Mouse (Mus musculus) heart, postnatal 0 days (tissue): ENCODE results near the gene Nceh1. TPM values are rescaled to one million over a fixed set of nuclear protein-coding genes. Genes with fewer than 3 reads are reported as not detected.

ENCODE experiments used
- ATAC-seq: fragments of 200-750 bp; cut with Nextera tagmentation; 2 replicates; pipeline ENCODE4 v1.8.0; 2017; ENCODE audit warnings: low read depth, moderate number of reproducible peaks, moderate library complexity; ENCODE audit not compliant: insufficient read depth
- DNase-seq: peaks from one replicate; pipeline ENCODE4 v3.0.0-alpha.2; 2016; ENCODE audit warnings: low spot score
- H3K27ac ChIP-seq: fragments of 300-500 bp; sonication (generic); 2 replicates; pipeline ENCODE4 v1.5.1; 2014; ENCODE audit warnings: low read depth, mild to moderate bottlenecking
- H3K27me3 ChIP-seq: fragments of 300-500 bp; sonication (generic); 2 replicates; pipeline ENCODE4 v1.6.1; 2014; ENCODE audit warnings: low read length, mixed read lengths; ENCODE audit not compliant: control insufficient read depth, insufficient read depth
- H3K36me3 ChIP-seq: fragments of 300-500 bp; sonication (generic); replicated peaks from 2 replicates; pipeline ENCODE4 v1.6.1; 2014; ENCODE audit warnings: low read length, mixed read lengths; ENCODE audit not compliant: control insufficient read depth, insufficient read depth
- H3K4me1 ChIP-seq: fragments of 300-500 bp; sonication (generic); 2 replicates; pipeline ENCODE4 v1.6.1; 2014; ENCODE audit warnings: antibody characterized with exemption; ENCODE audit not compliant: control insufficient read depth, insufficient read depth
- H3K4me2 ChIP-seq: fragments of 300-500 bp; sonication (generic); 2 replicates; pipeline ENCODE4 v1.6.1; 2014; ENCODE audit warnings: low read depth, mild to moderate bottlenecking, low read length, moderate library complexity
- H3K4me3 ChIP-seq: fragments of 300-500 bp; sonication (generic); 2 replicates; pipeline ENCODE4 v1.5.1; 2014; ENCODE audit warnings: low read depth, low read length
- H3K9ac ChIP-seq: fragments of 300-500 bp; sonication (generic); replicated peaks from 2 replicates; pipeline ENCODE4 v1.6.1; 2014; ENCODE audit warnings: low read depth, low read length, mixed read lengths
- H3K9me3 ChIP-seq: fragments of 300-500 bp; sonication (generic); replicated peaks from 2 replicates; pipeline ENCODE4 v1.6.1; 2016; ENCODE audit warnings: low read length; ENCODE audit not compliant: control insufficient read depth
- CTCF ChIP-seq: IDR thresholded peaks from 2 replicates; pipeline ENCODE4 v1.5.1; 2016; ENCODE audit warnings: antibody characterized with exemption, control low read depth, low read depth
- EP300 ChIP-seq: IDR thresholded peaks from 2 replicates; pipeline ENCODE4 v1.6.1; 2016; ENCODE audit warnings: antibody characterized with exemption, low read depth
- WGBS: fragments of 180-500 bp; shearing (Covaris S2); extraction: QIAGEN DNeasy Blood & Tissue Kit; methylation state at CpG from one replicate; pipeline ENCODE4 v1.1.7; 2014; 5-methylcytosine and 5-hydroxymethylcytosine counted together
- polyA plus RNA-seq: library from polyadenylated mRNA; unstranded; fragments of >200 nt; fragmentation: Nextera tagmentation; extraction: Ambion mirVana; gene quantifications from 2 replicates; pipeline ENCODE4 v1.2.1, GENCODE M21; 2015
- total RNA-seq: library from RNA; depleted of rRNA; stranded (reverse); fragments of >200 nt; gene quantifications from 2 replicates; pipeline ENCODE4 v1.2.3, GENCODE M21; 2014; ENCODE audit warnings: low replicate concordance

The Nceh1 gene
- total and polyA plus RNA-seq, 2 experiments from 2014 or later: 67.7 to 81.0 TPM

DNA sequence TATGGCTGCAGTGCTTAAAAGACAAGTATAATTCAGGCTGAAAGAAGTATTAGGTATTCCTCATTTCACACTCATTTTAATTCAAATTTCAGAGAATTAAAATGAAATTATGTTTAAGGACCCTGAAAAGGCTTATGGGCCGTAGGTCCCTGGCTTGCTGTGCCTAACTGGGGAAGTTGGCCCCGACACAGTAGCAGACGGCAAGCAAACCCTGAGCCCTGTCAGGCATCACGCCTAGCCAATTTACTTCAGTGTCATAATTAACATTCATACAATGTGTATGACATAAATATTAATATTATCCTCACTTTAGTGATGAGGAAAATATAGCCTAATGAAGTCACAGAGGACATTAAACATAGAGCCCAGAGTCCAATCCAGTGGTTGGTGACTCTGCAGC lies 117.7 kb downstream of the Nceh1 start:
- Histone ChIP-seq H3K9me3 (no peaks in the 10 kb centered on the region), H3K36me3 (no peaks in the 10 kb centered on the region), H3K9ac (no peak overlapping the region), H3K27me3 (no peaks in the 10 kb centered on the region), H3K4me1 (no peaks in the 10 kb centered on the region), H3K4me2 (no peak overlapping the region), H3K4me3 (no peak overlapping the region), H3K27ac (no peak overlapping the region)
- ATAC-seq (no peak), DNase-seq (no peak)
- 96% methylated on average over 4 of the region's 4 CpGs for WGBS
- TF ChIP-seq CTCF: no peak
- TF ChIP-seq EP300: no peak

DNA sequence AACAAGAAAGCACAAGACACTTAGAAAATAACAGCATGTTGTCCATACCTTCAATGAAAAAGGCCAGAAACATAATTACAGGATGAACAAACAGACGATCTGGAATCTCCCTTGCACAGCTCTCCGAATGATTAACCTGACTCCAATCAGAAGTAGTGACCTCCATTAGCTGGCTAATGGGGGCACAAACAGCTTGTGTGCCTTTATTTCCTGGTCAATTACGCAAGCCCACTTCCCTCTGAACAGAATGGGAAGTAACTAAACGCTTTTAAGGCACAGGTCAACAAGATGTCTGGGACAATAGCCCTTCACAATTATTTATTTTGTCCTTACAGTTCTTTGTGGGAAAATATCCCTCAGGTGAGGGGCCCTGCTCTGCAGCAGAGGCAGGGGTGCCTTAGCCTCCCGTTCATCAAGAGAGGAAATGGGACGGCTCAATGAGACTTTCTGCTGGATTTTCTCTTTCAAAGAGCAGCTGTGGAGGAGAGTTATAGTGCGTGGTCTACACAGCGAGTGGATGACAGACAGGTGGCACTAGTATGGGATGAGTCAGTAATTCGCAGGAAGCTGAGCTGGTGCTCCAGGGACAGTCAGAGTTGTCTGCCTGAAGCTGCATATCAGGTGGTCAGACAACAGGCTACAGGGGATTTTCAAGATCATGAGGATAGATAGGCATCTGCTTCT lies 119.7 kb downstream of the Nceh1 start:
- Histone ChIP-seq H3K4me1 (no peaks in the 10 kb centered on the region), H3K4me2 (no peak overlapping the region), H3K9ac (no peak overlapping the region), H3K4me3 (no peak overlapping the region), H3K36me3 (no peaks in the 10 kb centered on the region), H3K27ac (no peak overlapping the region), H3K27me3 (no peaks in the 10 kb centered on the region), H3K9me3 (no peaks in the 10 kb centered on the region)
- no peak for DNase-seq
- TF ChIP-seq EP300: no peak
- no peak for TF ChIP-seq CTCF
- no peak for ATAC-seq
- 66% methylated on average over 9 of the region's 9 CpGs for WGBS

DNA sequence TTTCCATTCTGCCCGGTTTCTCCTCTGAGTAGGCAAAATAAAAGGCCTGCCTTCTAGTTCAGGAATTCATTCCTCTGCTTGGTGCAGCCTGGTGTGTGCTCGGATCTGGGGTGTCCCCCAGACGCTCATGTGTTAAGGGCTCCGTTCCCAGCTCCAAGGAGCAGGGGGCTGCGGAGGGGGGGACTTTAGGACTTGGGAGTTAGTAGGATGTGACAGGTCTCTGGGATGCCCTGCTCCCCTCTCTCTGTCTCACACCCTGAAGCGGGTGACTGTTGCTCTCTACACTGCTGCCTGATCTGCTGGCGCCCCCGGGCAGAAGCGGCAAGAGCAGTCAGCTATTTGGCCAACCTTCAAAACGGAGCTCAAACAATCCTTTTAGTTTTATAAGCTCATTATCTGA lies 124.0 kb downstream of the Nceh1 start:
- Histone ChIP-seq H3K4me2 (no peak overlapping the region), H3K27ac (no peak overlapping the region), H3K4me1 (no peaks in the 10 kb centered on the region), H3K27me3 (no peaks in the 10 kb centered on the region), H3K9me3 (no peaks in the 10 kb centered on the region), H3K36me3 (no peaks in the 10 kb centered on the region), H3K9ac (no peak overlapping the region), H3K4me3 (no peak overlapping the region)
- WGBS: 80% methylated on average over 10 of the region's 10 CpGs
- TF ChIP-seq EP300: no peak
- TF ChIP-seq CTCF: no peak
- DNase-seq (no peak), ATAC-seq (no peak)

DNA sequence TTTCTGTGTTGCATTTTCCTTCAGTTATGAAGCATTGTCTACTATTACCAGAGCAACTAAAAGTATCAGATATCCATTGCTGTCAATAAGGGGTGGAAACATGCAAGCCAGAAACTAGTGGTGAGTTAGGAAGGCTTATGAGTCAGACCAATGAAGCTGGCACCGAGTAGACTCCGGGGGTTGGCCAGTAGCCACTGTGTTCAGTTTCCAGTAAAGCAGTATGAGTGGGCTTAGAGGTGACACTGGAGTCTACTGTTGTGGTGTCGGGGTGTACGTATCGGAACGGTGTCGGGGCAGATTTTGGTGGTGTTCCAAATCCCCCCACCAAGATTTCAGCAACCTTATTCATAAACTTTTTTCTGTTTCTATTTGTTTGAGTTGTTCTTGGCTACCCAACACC lies 128.2 kb downstream of the Nceh1 start:
- no peaks in the 10 kb centered on the region for H3K4me1 ChIP-seq
- TF ChIP-seq CTCF: no peak
- no peak for TF ChIP-seq EP300
- H3K4me2 ChIP-seq: no peak overlapping the region
- H3K27ac ChIP-seq: no peak overlapping the region
- no peak for DNase-seq
- no peaks in the 10 kb centered on the region for H3K9me3 ChIP-seq
- H3K4me3 ChIP-seq: no peak overlapping the region
- no peak overlapping the region for H3K9ac ChIP-seq
- no peak for ATAC-seq
- H3K36me3 ChIP-seq: no peaks in the 10 kb centered on the region
- H3K27me3 ChIP-seq: no peaks in the 10 kb centered on the region
- 87% methylated on average over 7 of the region's 7 CpGs for WGBS

GRCm38 (mm10) chr3:27311475-27311874 lies 128.7 kb downstream of the Nceh1 start:
- Histone ChIP-seq H3K9me3 (no peaks in the 10 kb centered on the region), H3K36me3 (no peaks in the 10 kb centered on the region), H3K4me1 (no peaks in the 10 kb centered on the region), H3K4me2 (no peak overlapping the region), H3K9ac (no peak overlapping the region), H3K4me3 (no peak overlapping the region), H3K27me3 (no peaks in the 10 kb centered on the region), H3K27ac (no peak overlapping the region)
- DNase-seq (no peak), ATAC-seq (no peak)
- TF ChIP-seq CTCF (no peak), EP300 (no peak)
- WGBS: 80% methylated on average over 4 of the region's 4 CpGs
